Mouse (Mus musculus) spleen, adult 12 weeks (tissue): Measurements from ENCODE around the gene Adamts18.

ENCODE experiments used
- DNase-seq: peaks from one replicate; pipeline ENCODE4 v3.0.0; 2022; ENCODE audit warnings: low spot score

Gene Adamts18

GRCm38 (mm10) chr8:113848653-113849135 lies at the start of gene Adamts18:
Adamts18 (minus strand) TSS chr8:113848738.
- DNase-seq = no peak

GRCm38 (mm10) chr8:113896446-113896845 lies 47.9 kb upstream of the Adamts18 start:
- DNase-seq = no peak

GRCm38 (mm10) chr8:113891376-113891775 lies 42.8 kb upstream of the Adamts18 start:
- DNase-seq = no peak

- DNase-seq = no peak
Measured at GRCm38 (mm10) chr8:113886509-113886908, 38.0 kb upstream of the Adamts18 start.

GRCm38 (mm10) chr8:113885101-113885500 lies 36.6 kb upstream of the Adamts18 start:
- DNase-seq = no peak

GRCm38 (mm10) chr8:113883994-113884393 lies 35.5 kb upstream of the Adamts18 start:
- no peak for DNase-seq

GRCm38 (mm10) chr8:113882558-113882957 lies 34.0 kb upstream of the Adamts18 start:
- no peak for DNase-seq

- DNase-seq = no peak
Measured at GRCm38 (mm10) chr8:113878411-113879006, 30.0 kb upstream of the Adamts18 start.

- DNase-seq = no peak
Measured at GRCm38 (mm10) chr8:113873446-113874120, 25.0 kb upstream of the Adamts18 start.

GRCm38 (mm10) chr8:113872436-113872835 lies 23.9 kb upstream of the Adamts18 start:
- DNase-seq = no peak

- no peak for DNase-seq
Measured at GRCm38 (mm10) chr8:113866530-113866929, 18.0 kb upstream of the Adamts18 start.

- DNase-seq = no peak
Measured at GRCm38 (mm10) chr8:113865326-113866093, 17.0 kb upstream of the Adamts18 start.

- DNase-seq = no peak
Measured at GRCm38 (mm10) chr8:113859890-113860683, 11.5 kb upstream of the Adamts18 start.

GRCm38 (mm10) chr8:113858801-113859200 lies 10.3 kb upstream of the Adamts18 start:
- DNase-seq = no peak

GRCm38 (mm10) chr8:113854622-113855293 lies 6.2 kb upstream of the Adamts18 start:
- no peak for DNase-seq

GRCm38 (mm10) chr8:113853714-113854113 lies 5.2 kb upstream of the Adamts18 start:
- no peak for DNase-seq

GRCm38 (mm10) chr8:113851655-113852054 lies 3.1 kb upstream of the Adamts18 start:
- no peak for DNase-seq

GRCm38 (mm10) chr8:113848081-113848652 lies 371 bp downstream of the Adamts18 start:
- no peak for DNase-seq

GRCm38 (mm10) chr8:113847606-113848080 lies 895 bp downstream of the Adamts18 start:
- no peak for DNase-seq

- no peak for DNase-seq
Measured at GRCm38 (mm10) chr8:113846669-113847068, 1.9 kb downstream of the Adamts18 start.

- no peak for DNase-seq
Measured at GRCm38 (mm10) chr8:113844801-113845301, 3.7 kb downstream of the Adamts18 start.
